ENCODE assay signal across 8 mouse cellular contexts in genomic region chr1:181272622-181273296, GRCm38 (mm10).
DNase-seq lines count a peak whose midpoint lies in the region; ATAC-seq lines count a peak whose summit lies in the region.

No protein-coding gene starts in this region.

- H3K4me2 ChIP-seq in heart, embryonic 14.5 days (ENCODE audit: low read length) = no peak overlapping the region
- peak overlapping the region; percentile 24; the same call in 1 of the 2 replicates for H3K4me2 ChIP-seq in liver, embryonic 13.5 days
- no peak overlapping the region for H3K4me2 ChIP-seq in stomach, embryonic 14.5 days (replicated peaks; ENCODE audit: low read depth, low read length)

- no peak overlapping the region for H3K9ac ChIP-seq in heart, embryonic 14.5 days (ENCODE audit: low read length)
- H3K9ac ChIP-seq in liver, embryonic 13.5 days = peak overlapping the region; percentile 55
- no peak overlapping the region for H3K9ac ChIP-seq in stomach, embryonic 14.5 days (replicated peaks; ENCODE audit: low read depth, low read length)

- H3K4me3 ChIP-seq in forebrain, embryonic 10.5 days = no peak overlapping the region; the same call in 1 of the 2 replicates
- no peak overlapping the region for H3K4me3 ChIP-seq in heart, embryonic 14.5 days (ENCODE audit: control insufficient read depth in 1 of 2, insufficient read depth in 1 of 2, low read depth in 1 of 2, low read length in 2 of 2)
- no peak overlapping the region for H3K4me3 ChIP-seq in liver, embryonic 13.5 days (replicated peaks)
- no peak overlapping the region for H3K4me3 ChIP-seq in stomach, embryonic 14.5 days (ENCODE audit: low read depth, low read length)

- 6% methylated on average over 20 of the region's 20 CpGs for WGBS in forebrain, embryonic 10.5 days
- 5% methylated on average over 20 of the region's 20 CpGs for WGBS in heart, embryonic 14.5 days
- 4% methylated on average over 20 of the region's 20 CpGs for WGBS in liver, embryonic 13.5 days (ENCODE audit: insufficient replicate concordance)
- WGBS in stomach, embryonic 14.5 days = 4% methylated on average over 20 of the region's 20 CpGs

- H3K27me3 ChIP-seq in forebrain, embryonic 10.5 days (ENCODE audit: poor library complexity, severe bottlenecking) = peaks cover 6% of the 10 kb centered on the region
- no peaks in the 10 kb centered on the region for H3K27me3 ChIP-seq in heart, embryonic 14.5 days (ENCODE audit: control insufficient read depth, insufficient read depth, low read length)
- H3K27me3 ChIP-seq in liver, embryonic 13.5 days = peaks cover 10% of the 10 kb centered on the region
- no peaks in the 10 kb centered on the region for H3K27me3 ChIP-seq in stomach, embryonic 14.5 days (ENCODE audit: control insufficient read depth, insufficient read depth, low read length)

- ATAC-seq in heart, embryonic 14.5 days (ENCODE audit: insufficient number of reproducible peaks, insufficient read depth, low FRiP score, low read depth) = peak; percentile 64
- peak; percentile 89 for ATAC-seq in liver, embryonic 13.5 days (ENCODE audit: low read depth)
- peak; percentile 93 for ATAC-seq in stomach, embryonic 14.5 days (ENCODE audit: insufficient number of reproducible peaks, insufficient read depth, low FRiP score, low read depth)

- H3K27ac ChIP-seq in forebrain, embryonic 10.5 days = peak overlapping the region; percentile 62; the same call in 1 of the 2 replicates
- H3K27ac ChIP-seq in heart, embryonic 14.5 days (replicated peaks in 1 of 2; ENCODE audit: control insufficient read depth in 1 of 2, insufficient read depth in 1 of 2, low read depth in 2 of 2, low read length in 2 of 2) = no peak overlapping the region
- H3K27ac ChIP-seq in liver, embryonic 13.5 days = peak overlapping the region; percentile 47
- no peak overlapping the region for H3K27ac ChIP-seq in stomach, embryonic 14.5 days (ENCODE audit: low read length)

- DNase-seq in CD4-positive helper T cell, adult 2 months (ENCODE audit: low read depth, low spot score) = peak; percentile 47
- peak; percentile 52 for DNase-seq in c-Kit-positive CD71-negative TER-119-negative erythroid progenitor cells, embryonic 14.5 days (ENCODE audit: low read depth)
- DNase-seq in forebrain, embryonic 10.5 days (ENCODE audit: extremely low spot score, low spot score) = peak; percentile 88
- DNase-seq in kidney, postnatal 10 days = peak; percentile 92
- peak; percentile 65 for DNase-seq in liver, embryonic 13.5 days
- peak; percentile 86 for DNase-seq in neural tube, embryonic 10.5 days (ENCODE audit: extremely low spot score, low spot score)

- peaks cover 20% of the 10 kb centered on the region for H3K4me1 ChIP-seq in forebrain, embryonic 10.5 days
- H3K4me1 ChIP-seq in heart, embryonic 14.5 days (ENCODE audit: control insufficient read depth in 2 of 2, insufficient read depth in 2 of 2, low read length in 2 of 2) = peaks cover 0 to 5% of the 10 kb centered on the region in 2 experiments; a peak in 1 of 4 replicates
- H3K4me1 ChIP-seq in liver, embryonic 13.5 days (replicated peaks) = peaks cover 22% of the 10 kb centered on the region
- no peaks in the 10 kb centered on the region for H3K4me1 ChIP-seq in stomach, embryonic 14.5 days (ENCODE audit: control insufficient read depth, insufficient read depth, low read length)

- H3K36me3 ChIP-seq in forebrain, embryonic 10.5 days (replicated peaks) = no peaks in the 10 kb centered on the region
- no peaks in the 10 kb centered on the region for H3K36me3 ChIP-seq in heart, embryonic 14.5 days (ENCODE audit: control insufficient read depth, insufficient read depth, low read length)
- H3K36me3 ChIP-seq in liver, embryonic 13.5 days = no peaks in the 10 kb centered on the region
- no peaks in the 10 kb centered on the region for H3K36me3 ChIP-seq in stomach, embryonic 14.5 days (ENCODE audit: control insufficient read depth, insufficient read depth, low read length)

- no peaks in the 10 kb centered on the region for H3K9me3 ChIP-seq in forebrain, embryonic 10.5 days
- no peaks in the 10 kb centered on the region for H3K9me3 ChIP-seq in heart, embryonic 14.5 days (ENCODE audit: control insufficient read depth, low read length)
- no peaks in the 10 kb centered on the region for H3K9me3 ChIP-seq in liver, embryonic 13.5 days (replicated peaks)
- no peaks in the 10 kb centered on the region for H3K9me3 ChIP-seq in stomach, embryonic 14.5 days (ENCODE audit: control insufficient read depth, low read depth, low read length)

Comparison
In these comparisons a context has a peak if more than half of its experiments do, and no peak if none do; other contexts are left out.
1. H3K27ac ChIP-seq: peak in forebrain, embryonic 10.5 days (single experiment) and liver, embryonic 13.5 days (single experiment); none in heart, embryonic 14.5 days (0 of 2) and stomach, embryonic 14.5 days (single experiment).
2. Peak in every context shown above with its lines, with median percentiles within 50 percentile points of each other: DNase-seq and ATAC-seq.